Mouse (Mus musculus) ES-E14 (cell line): ENCODE measurements around the gene Nell1.

ENCODE experiments used
- CHD2 ChIP-seq: IDR thresholded peaks from 2 replicates; pipeline ENCODE4 v1.6.1; 2014; ENCODE audit warnings: mild to moderate bottlenecking, low read depth, low read length, inconsistent platforms
- HCFC1 ChIP-seq: IDR thresholded peaks from 2 replicates; pipeline ENCODE4 v1.6.1; 2012; ENCODE audit warnings: low read length, inconsistent platforms, borderline replicate concordance; ENCODE audit not compliant: insufficient read depth
- MAFK ChIP-seq: IDR thresholded peaks from 2 replicates; pipeline ENCODE4 v1.6.1; 2014; ENCODE audit warnings: mild to moderate bottlenecking, low read depth, low read length, inconsistent platforms; ENCODE audit not compliant: insufficient read depth
- ZC3H11A ChIP-seq: IDR thresholded peaks from 2 replicates; pipeline ENCODE4 v1.6.1; 2012; ENCODE audit warnings: low read depth, mild to moderate bottlenecking, inconsistent platforms, low read length, borderline replicate concordance
- ZNF384 ChIP-seq: IDR thresholded peaks from 2 replicates; pipeline ENCODE4 v1.6.1; 2012; ENCODE audit warnings: low read depth, low read length, inconsistent platforms

DNA sequence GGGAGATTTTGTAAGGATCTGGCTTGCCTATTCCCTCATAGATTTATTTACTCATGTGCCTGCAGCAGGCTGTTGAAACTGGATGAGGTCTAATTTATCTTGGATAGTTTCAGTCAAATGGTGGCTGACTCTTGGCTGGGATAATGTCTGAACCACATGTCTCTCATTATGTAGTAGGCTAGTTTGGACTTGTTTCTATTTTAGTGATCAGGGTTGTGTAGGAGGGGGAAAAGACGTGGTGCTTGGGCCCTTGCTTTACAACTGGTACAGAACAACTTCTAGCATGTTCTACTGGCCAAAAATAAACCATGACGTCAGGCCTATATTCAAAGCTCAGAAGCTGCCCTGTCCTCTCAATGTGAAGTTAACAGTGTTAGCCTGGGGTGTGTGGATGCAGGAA is 230.6 kb downstream of the Nell1 start:
- TF ChIP-seq ZNF384 (no peak), HCFC1 (no peak), CHD2 (no peak), ZC3H11A (no peak), MAFK (no peak)
